Mouse (Mus musculus): ENCODE results near the gene Inpp4b.

The Inpp4b gene

GRCm38 (mm10) chr8:81575268-81575917 lies 233.0 kb downstream of the Inpp4b start:
- in situ Hi-C loops (cut with MboI, MseI), result no loop called here

DNA sequence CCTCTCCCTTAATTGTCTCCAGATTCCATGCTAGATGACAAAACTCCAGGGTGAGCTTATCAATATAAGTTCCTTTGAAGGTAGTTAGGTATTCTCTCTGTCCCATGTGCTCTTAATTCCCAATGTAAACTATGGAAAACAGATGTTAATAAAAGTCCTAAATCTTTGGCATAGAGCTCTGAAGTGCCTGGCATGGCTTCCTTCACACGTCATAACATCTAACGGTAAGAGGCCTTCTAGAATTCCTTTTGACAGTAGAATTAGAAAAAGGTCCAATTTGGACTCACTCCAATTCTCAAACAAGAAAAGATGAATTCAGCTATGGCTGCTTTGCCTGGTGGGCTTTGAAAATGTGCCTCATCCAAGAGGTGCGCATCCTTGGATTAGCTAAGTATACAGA lies 236.6 kb downstream of the Inpp4b start:
- in situ Hi-C loops (cut with MboI, MseI), result no loop called here

- in situ Hi-C loops (cut with MboI, MseI), result no loop called here
These were observed 239.6 kb downstream of the Inpp4b start for GRCm38 (mm10) chr8:81581817-81582437.

GRCm38 (mm10) chr8:81582906-81583305 lies 240.6 kb downstream of the Inpp4b start:
- in situ Hi-C loops (cut with MboI, MseI), result no loop called here

GRCm38 (mm10) chr8:81586783-81587182 lies 244.4 kb downstream of the Inpp4b start:
- in situ Hi-C loops (cut with MboI, MseI), result no loop called here

- in situ Hi-C loops (cut with MboI, MseI), result no loop called here
These were observed 251.9 kb downstream of the Inpp4b start for GRCm38 (mm10) chr8:81594134-81594714.

- in situ Hi-C loops (cut with MboI, MseI), result no loop called here
These were observed 256.9 kb downstream of the Inpp4b start for GRCm38 (mm10) chr8:81599209-81599608.

DNA sequence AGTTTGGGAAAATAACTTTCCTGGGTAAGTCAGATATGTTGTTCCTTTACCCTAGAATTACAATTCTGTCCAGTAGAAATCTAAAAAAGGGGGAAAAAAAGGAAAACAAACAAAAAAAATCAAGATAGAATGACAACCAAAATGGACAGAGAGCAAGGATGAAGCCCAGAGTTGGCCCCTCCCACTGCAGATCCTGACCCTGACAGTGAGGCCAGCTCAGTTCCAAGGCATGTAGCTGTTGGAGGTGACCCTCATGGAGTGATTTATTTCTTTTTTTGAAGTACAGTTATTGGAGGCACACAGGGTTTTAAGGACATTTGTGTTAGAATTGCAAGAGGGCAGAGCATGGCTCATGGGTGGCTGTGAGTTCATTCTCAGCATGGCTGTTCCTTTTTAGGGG lies 258.8 kb downstream of the Inpp4b start:
- in situ Hi-C loops (cut with MboI, MseI), result no loop called here

GRCm38 (mm10) chr8:81608082-81608481 lies 265.7 kb downstream of the Inpp4b start:
- in situ Hi-C loops (cut with MboI, MseI), result no loop called here

GRCm38 (mm10) chr8:81609064-81609463 lies 266.7 kb downstream of the Inpp4b start:
- in situ Hi-C loops (cut with MboI, MseI), result no loop called here

- in situ Hi-C loops (cut with MboI, MseI), result loop anchor here (5.0 kb wide), 1 partner anchor 50 kb away; no protein-coding TSS in a partner anchor
These were observed 270.3 kb downstream of the Inpp4b start for GRCm38 (mm10) chr8:81612611-81613010.

GRCm38 (mm10) chr8:81614135-81614534 lies 271.8 kb downstream of the Inpp4b start:
- in situ Hi-C loops (cut with MboI, MseI), result loop anchor here (5.0 kb wide), 1 partner anchor 52 kb away; no protein-coding TSS in a partner anchor

DNA sequence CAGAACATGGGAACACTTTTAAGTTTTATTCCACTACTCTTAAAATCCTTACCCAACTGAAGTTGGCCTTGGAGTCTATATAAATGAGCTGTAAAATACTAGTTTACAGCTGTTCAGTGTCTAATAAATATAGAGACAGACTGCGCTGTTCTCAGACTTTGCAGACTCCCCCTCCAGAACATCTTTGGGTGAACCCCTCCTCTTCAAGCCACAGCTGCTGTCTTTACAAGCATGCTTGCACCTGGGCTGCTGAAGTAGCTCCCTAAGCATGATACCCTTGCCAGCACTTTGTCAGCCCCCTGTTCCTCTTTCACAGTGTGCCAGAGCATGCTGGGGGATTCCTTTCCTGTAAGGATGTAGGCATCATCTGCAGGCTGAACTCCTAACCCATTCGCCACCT lies 272.2 kb downstream of the Inpp4b start:
- in situ Hi-C loops (cut with MboI, MseI), result loop anchor here (5.0 kb wide), 1 partner anchor 52 kb away; no protein-coding TSS in a partner anchor

GRCm38 (mm10) chr8:81615552-81615951 lies 273.2 kb downstream of the Inpp4b start:
- in situ Hi-C loops (cut with MboI, MseI), result no loop called here

GRCm38 (mm10) chr8:81618918-81619317 lies 276.6 kb downstream of the Inpp4b start:
- in situ Hi-C loops (cut with MboI, MseI), result no loop called here

DNA sequence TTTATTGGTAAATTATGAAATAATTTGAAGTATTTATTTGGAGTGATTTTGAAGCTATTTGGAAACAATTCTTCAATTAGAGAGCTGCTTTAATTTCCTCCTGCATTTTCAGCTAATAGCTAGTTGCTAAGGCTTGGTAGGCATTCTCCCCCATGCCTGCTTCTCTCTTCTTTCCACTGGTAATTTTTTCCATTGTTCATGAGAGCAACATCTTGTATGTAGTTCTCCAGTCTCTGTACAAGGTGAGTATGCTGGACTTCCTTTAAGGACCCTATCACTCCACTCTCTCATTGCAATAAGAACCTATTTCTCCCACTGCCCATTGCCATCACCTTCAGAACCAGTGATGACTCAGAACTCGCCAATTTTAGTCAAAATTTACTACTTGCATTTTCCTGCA lies 292.7 kb downstream of the Inpp4b start:
- in situ Hi-C loops (cut with MboI, MseI), result no loop called here

GRCm38 (mm10) chr8:81635912-81636583 lies 293.7 kb downstream of the Inpp4b start:
- in situ Hi-C loops (cut with MboI, MseI), result no loop called here

- in situ Hi-C loops (cut with MboI, MseI), result no loop called here
These were observed 296.1 kb downstream of the Inpp4b start for GRCm38 (mm10) chr8:81638478-81638877.

DNA sequence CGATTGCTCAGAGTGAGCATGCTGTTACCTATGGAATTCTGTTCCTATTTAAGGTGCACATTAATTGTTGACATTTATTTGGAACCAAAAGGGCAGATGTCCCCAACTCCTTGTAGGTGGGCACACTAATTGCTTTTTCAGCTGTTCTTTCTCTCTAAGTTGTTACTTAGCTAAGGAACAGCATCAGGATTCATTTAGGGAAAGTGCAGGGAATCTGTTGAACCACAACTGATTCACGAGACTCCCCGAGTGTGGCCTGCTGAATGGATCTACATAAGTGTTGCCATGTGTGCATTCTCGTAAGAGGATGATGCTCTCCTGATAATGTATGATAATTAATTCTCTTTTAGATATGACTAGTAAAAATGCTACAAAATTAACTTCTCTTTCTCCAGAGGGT lies 297.5 kb downstream of the Inpp4b start:
- in situ Hi-C loops (cut with MboI, MseI), result no loop called here

GRCm38 (mm10) chr8:81643030-81643429 lies 300.7 kb downstream of the Inpp4b start:
- in situ Hi-C loops (cut with MboI, MseI), result no loop called here

- in situ Hi-C loops (cut with MboI, MseI), result loop anchor here (5.0 kb wide), 1 partner anchor 45 kb away; no protein-coding TSS in a partner anchor
These were observed 349.8 kb downstream of the Inpp4b start for GRCm38 (mm10) chr8:81692167-81692566.

DNA sequence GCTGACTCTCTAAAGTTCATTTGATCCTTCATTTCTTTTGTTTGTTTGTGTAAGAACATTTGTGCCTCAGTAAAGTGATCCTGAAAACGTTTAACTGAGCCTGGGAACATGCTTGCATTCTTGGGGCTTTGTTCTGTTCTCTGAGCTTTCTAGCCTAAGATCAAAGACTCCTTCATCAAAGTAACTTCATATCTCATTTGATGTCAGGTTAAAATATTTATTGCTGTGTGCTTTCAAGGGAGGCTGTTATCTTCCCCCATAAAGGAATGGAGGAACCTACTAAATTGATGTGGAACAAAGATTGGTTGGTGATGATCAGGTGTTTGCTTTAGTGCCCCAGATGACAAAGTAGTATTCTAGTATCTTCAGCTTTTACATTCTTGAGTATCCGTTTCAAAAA lies 352.5 kb downstream of the Inpp4b start:
- in situ Hi-C loops (cut with MboI, MseI), result loop anchor here (5.0 kb wide), 1 partner anchor 48 kb away; no protein-coding TSS in a partner anchor
